Mouse (Mus musculus) forebrain, embryonic 12.5 days (tissue): ENCODE measurements around the gene Gtf2f1. TPM values are rescaled to one million over a fixed set of nuclear protein-coding genes. Genes with fewer than 3 reads are reported as not detected.
A peak's percentile ranks its signal among the peaks of the same experiment; 100 is the strongest.

Experiments used
- ATAC-seq: fragments of 200-750 bp; cut with Nextera tagmentation; 2 replicates; pipeline ENCODE4 v1.8.0; 2017; ENCODE audit warnings: moderate TSS enrichment; ENCODE audit not compliant: low FRiP score
- H3K27ac ChIP-seq: fragments of 300-500 bp; sonication (generic); 2 replicates; pipeline ENCODE4 v1.5.1; 2016; ENCODE audit warnings: mild to moderate bottlenecking
- H3K27me3 ChIP-seq: fragments of 300-500 bp; sonication (generic); 2 replicates; pipeline ENCODE4 v1.6.1; 2016; ENCODE audit warnings: mild to moderate bottlenecking
- H3K36me3 ChIP-seq: fragments of 300-500 bp; sonication (generic); replicated peaks from 2 replicates; pipeline ENCODE4 v1.6.1; 2016; ENCODE audit warnings: mild to moderate bottlenecking
- H3K4me1 ChIP-seq: fragments of 300-500 bp; sonication (generic); 2 replicates; pipeline ENCODE4 v1.6.1; 2016
- H3K4me2 ChIP-seq: fragments of 300-500 bp; sonication (generic); 2 replicates; pipeline ENCODE4 v1.6.1; 2016; ENCODE audit warnings: mild to moderate bottlenecking, moderate library complexity
- H3K4me3 ChIP-seq: fragments of 300-500 bp; sonication (generic); replicated peaks from 2 replicates; pipeline ENCODE4 v1.5.1; 2016; ENCODE audit warnings: mild to moderate bottlenecking
- H3K9ac ChIP-seq: fragments of 300-500 bp; sonication (generic); 2 replicates; pipeline ENCODE4 v1.6.1; 2016; ENCODE audit warnings: mild to moderate bottlenecking
- H3K9me3 ChIP-seq: fragments of 300-500 bp; sonication (generic); 2 replicates; pipeline ENCODE4 v1.6.1; 2016
- WGBS: fragments of 180-500 bp; shearing (Covaris S2); methylation state at CpG from one replicate; pipeline ENCODE4 v1.1.7; 2016; 5-methylcytosine and 5-hydroxymethylcytosine counted together
- polyA plus RNA-seq: library from polyadenylated mRNA; unstranded; fragments of >200 nt; fragmentation: Nextera tagmentation; extraction: Ambion mirVana; gene quantifications from 2 replicates; pipeline ENCODE4 v1.2.1, GENCODE M21; 2016

Gtf2f1 gene
- polyA plus RNA-seq, 1 experiment from 2014 or later: 81.8 TPM

- Histone ChIP-seq H3K4me2 (peak overlapping the region; percentile 61), H3K9ac (peak overlapping the region; percentile 50), H3K36me3 (peaks cover 23% of the 10 kb centered on the region), H3K4me3 (peak overlapping the region; percentile 96), H3K4me1 (peaks cover 26% of the 10 kb centered on the region), H3K9me3 (no peaks in the 10 kb centered on the region), H3K27ac (peak overlapping the region; percentile 89), H3K27me3 (no peaks in the 10 kb centered on the region; the same call in none of the 2 replicates)
- peak; percentile 95 for ATAC-seq
- WGBS: under 1% methylated on average over 38 of the region's 38 CpGs
Measured at GRCm38 (mm10) chr17:57031661-57032420, 20.8 kb upstream of the Gtf2f1 start.

- Histone ChIP-seq H3K4me2 (peak within 1 kb of the TSS; percentile 96), H3K27me3 (no peaks in the 10 kb centered on the region; the same call in 1 of the 2 replicates), H3K9me3 (no peaks in the 10 kb centered on the region), H3K4me3 (peak within 1 kb of the TSS; percentile 96), H3K27ac (peak within 1 kb of the TSS; percentile 96), H3K9ac (peak within 1 kb of the TSS; percentile 100), H3K36me3 (peaks cover 31% of the 10 kb centered on the region), H3K4me1 (peaks cover 26% of the 10 kb centered on the region)
- WGBS: 2% methylated on average over 74 of the region's 99 CpGs
- peak; percentile 0; the same call in 1 of the 2 replicates for ATAC-seq
Measured at GRCm38 (mm10) chr17:57030931-57031660, 20.0 kb upstream of the Gtf2f1 start, which contains the start of gene Khsrp. Gene Khsrp (minus strand): TSS chr17:57031522.

GRCm38 (mm10) chr17:57029691-57030090 is 18.6 kb upstream of the Gtf2f1 start:
- no peak overlapping the region for H3K27ac ChIP-seq
- H3K27me3 ChIP-seq: no peaks in the 10 kb centered on the region
- peaks cover 26% of the 10 kb centered on the region for H3K4me1 ChIP-seq
- ATAC-seq: no peak
- H3K36me3 ChIP-seq: peaks cover 45% of the 10 kb centered on the region
- WGBS: 63% methylated on average over 8 of the region's 8 CpGs
- no peaks in the 10 kb centered on the region for H3K9me3 ChIP-seq
- peak overlapping the region; percentile 100 for H3K9ac ChIP-seq
- peak overlapping the region; percentile 96 for H3K4me2 ChIP-seq
- H3K4me3 ChIP-seq: peak overlapping the region; percentile 96

- H3K9me3 ChIP-seq: no peaks in the 10 kb centered on the region
- peaks cover 23% of the 10 kb centered on the region for H3K4me1 ChIP-seq
- 94% methylated on average over 4 of the region's 4 CpGs for WGBS
- no peaks in the 10 kb centered on the region for H3K27me3 ChIP-seq
- no peak overlapping the region for H3K9ac ChIP-seq
- no peak overlapping the region for H3K4me3 ChIP-seq
- H3K36me3 ChIP-seq: peaks cover 67% of the 10 kb centered on the region
- H3K4me2 ChIP-seq: no peak overlapping the region
- ATAC-seq: no peak
- no peak overlapping the region for H3K27ac ChIP-seq
Measured at GRCm38 (mm10) chr17:57027471-57027870, 16.4 kb upstream of the Gtf2f1 start.

GRCm38 (mm10) chr17:57020960-57021359 is 9.9 kb upstream of the Gtf2f1 start:
- H3K9ac ChIP-seq: no peak overlapping the region
- 89% methylated on average over 5 of the region's 5 CpGs for WGBS
- H3K4me1 ChIP-seq: no peaks in the 10 kb centered on the region
- no peak for ATAC-seq
- no peak overlapping the region for H3K27ac ChIP-seq
- peaks cover 69% of the 10 kb centered on the region for H3K36me3 ChIP-seq
- no peak overlapping the region for H3K4me2 ChIP-seq
- H3K9me3 ChIP-seq: no peaks in the 10 kb centered on the region
- no peak overlapping the region for H3K4me3 ChIP-seq
- no peaks in the 10 kb centered on the region for H3K27me3 ChIP-seq

- 79% methylated on average over 2 of the region's 2 CpGs for WGBS
- no peaks in the 10 kb centered on the region for H3K27me3 ChIP-seq
Measured at GRCm38 (mm10) chr17:57019693-57020092, 8.6 kb upstream of the Gtf2f1 start.

GRCm38 (mm10) chr17:57012245-57012795 is 1.2 kb upstream of the Gtf2f1 start:
- Histone ChIP-seq H3K9ac (peak overlapping the region; percentile 78; the same call in 1 of the 2 replicates), H3K9me3 (no peaks in the 10 kb centered on the region), H3K36me3 (peaks cover 21% of the 10 kb centered on the region), H3K27ac (peak overlapping the region; percentile 95), H3K4me3 (peak overlapping the region; percentile 72), H3K4me2 (peak overlapping the region; percentile 86), H3K4me1 (peaks cover 24% of the 10 kb centered on the region), H3K27me3 (no peaks in the 10 kb centered on the region)
- WGBS: 72% methylated on average over 13 of the region's 13 CpGs
- no peak for ATAC-seq

More at GRCm38 (mm10) chr17:57019693-57020092, 8.6 kb upstream of the Gtf2f1 start:
- Histone ChIP-seq H3K9me3 (no peaks in the 10 kb centered on the region), H3K27ac (no peak overlapping the region), H3K4me3 (no peak overlapping the region), H3K36me3 (peaks cover 56% of the 10 kb centered on the region), H3K9ac (no peak overlapping the region), H3K4me2 (no peak overlapping the region), H3K4me1 (no peaks in the 10 kb centered on the region)
- no peak for ATAC-seq

- peak; percentile 54 for ATAC-seq
- peak overlapping the region; percentile 51 for H3K27ac ChIP-seq
- WGBS: 1% methylated on average over 19 of the region's 19 CpGs
- H3K9ac ChIP-seq: peak overlapping the region; percentile 81
- peak overlapping the region; percentile 88 for H3K4me2 ChIP-seq
- H3K27me3 ChIP-seq: no peaks in the 10 kb centered on the region
- peaks cover 36% of the 10 kb centered on the region for H3K36me3 ChIP-seq
- H3K4me3 ChIP-seq: peak overlapping the region; percentile 72
- H3K4me1 ChIP-seq: peaks cover 24% of the 10 kb centered on the region
- H3K9me3 ChIP-seq: no peaks in the 10 kb centered on the region
Measured at GRCm38 (mm10) chr17:57010911-57011235, 215 bp downstream of the Gtf2f1 start.

- Histone ChIP-seq H3K4me3 (no peak overlapping the region), H3K4me1 (peaks cover 20% of the 10 kb centered on the region), H3K9me3 (no peaks in the 10 kb centered on the region), H3K27me3 (no peaks in the 10 kb centered on the region), H3K27ac (no peak overlapping the region), H3K36me3 (peaks cover 70% of the 10 kb centered on the region), H3K9ac (no peak overlapping the region), H3K4me2 (no peak overlapping the region)
- 93% methylated on average over 13 of the region's 13 CpGs for WGBS
- no peak for ATAC-seq
Measured at GRCm38 (mm10) chr17:57007137-57007905, 3.8 kb downstream of the Gtf2f1 start.

- H3K36me3 ChIP-seq: peaks cover 75% of the 10 kb centered on the region
- no peak overlapping the region for H3K27ac ChIP-seq
- no peak overlapping the region for H3K4me3 ChIP-seq
- no peak overlapping the region for H3K4me2 ChIP-seq
- WGBS: 96% methylated on average over 7 of the region's 7 CpGs
- no peaks in the 10 kb centered on the region for H3K9me3 ChIP-seq
- H3K4me1 ChIP-seq: no peaks in the 10 kb centered on the region
- H3K9ac ChIP-seq: no peak overlapping the region
- ATAC-seq: no peak
- no peaks in the 10 kb centered on the region for H3K27me3 ChIP-seq
Measured at GRCm38 (mm10) chr17:57003994-57004393, 7.1 kb downstream of the Gtf2f1 start.

- Histone ChIP-seq H3K9me3 (no peaks in the 10 kb centered on the region), H3K27me3 (no peaks in the 10 kb centered on the region), H3K36me3 (peaks cover 54% of the 10 kb centered on the region), H3K4me2 (no peak overlapping the region), H3K4me1 (peaks cover 16% of the 10 kb centered on the region), H3K9ac (no peak overlapping the region), H3K27ac (no peak overlapping the region), H3K4me3 (no peak overlapping the region)
- no peak for ATAC-seq
- 78% methylated on average over 8 of the region's 8 CpGs for WGBS
Measured at GRCm38 (mm10) chr17:57001228-57001627, 9.9 kb downstream of the Gtf2f1 start.
